Mouse (Mus musculus) hindbrain, embryonic 15.5 days (tissue): ENCODE measurements around the gene Zc3h18. TPM values are rescaled to one million over a fixed set of nuclear protein-coding genes. Genes with fewer than 3 reads are reported as not detected.

ENCODE experiments used
- ATAC-seq: fragments of 200-750 bp; cut with Nextera tagmentation; 2 replicates; pipeline ENCODE4 v1.8.0; 2017; ENCODE audit warnings: low read depth, moderate number of reproducible peaks, moderate TSS enrichment; ENCODE audit not compliant: low FRiP score
- H3K27ac ChIP-seq: fragments of 300-500 bp; sonication (generic); replicated peaks from 2 replicates; pipeline ENCODE4 v1.5.1; 2015; ENCODE audit warnings: mild to moderate bottlenecking, inconsistent platforms
- H3K27me3 ChIP-seq: fragments of 300-500 bp; sonication (generic); 2 replicates; pipeline ENCODE4 v1.6.1; 2015; ENCODE audit warnings: control low read depth, inconsistent platforms
- H3K36me3 ChIP-seq: fragments of 300-500 bp; sonication (generic); 2 replicates; pipeline ENCODE4 v1.6.1; 2015; ENCODE audit warnings: control low read depth, inconsistent platforms
- H3K4me1 ChIP-seq: fragments of 300-500 bp; sonication (generic); replicated peaks from 2 replicates; pipeline ENCODE4 v1.6.1; 2015; ENCODE audit warnings: control low read depth, inconsistent platforms
- H3K4me2 ChIP-seq: fragments of 300-500 bp; sonication (generic); 2 replicates; pipeline ENCODE4 v1.6.1; 2015; ENCODE audit warnings: moderate library complexity, mild to moderate bottlenecking, inconsistent platforms
- H3K4me3 ChIP-seq: fragments of 300-500 bp; sonication (generic); 2 replicates; pipeline ENCODE4 v1.5.1; 2015; ENCODE audit warnings: mild to moderate bottlenecking, inconsistent platforms
- H3K9ac ChIP-seq: fragments of 300-500 bp; sonication (generic); 2 replicates; pipeline ENCODE4 v1.6.1; 2015; ENCODE audit warnings: inconsistent platforms
- H3K9me3 ChIP-seq: fragments of 300-500 bp; sonication (generic); 2 replicates; pipeline ENCODE4 v1.6.1; 2016; ENCODE audit warnings: control low read depth, inconsistent platforms
- WGBS: fragments of 180-500 bp; shearing (Covaris S2); methylation state at CpG from one replicate; pipeline ENCODE4 v1.1.7; 2015; 5-methylcytosine and 5-hydroxymethylcytosine counted together
- polyA plus RNA-seq: library from polyadenylated mRNA; unstranded; fragments of >200 nt; fragmentation: Nextera tagmentation; extraction: Ambion mirVana; gene quantifications from 2 replicates; pipeline ENCODE4 v1.2.1, GENCODE M21; 2015

The Zc3h18 gene
- polyA plus RNA-seq, 1 experiment from 2014 or later, result 38.1 TPM

DNA sequence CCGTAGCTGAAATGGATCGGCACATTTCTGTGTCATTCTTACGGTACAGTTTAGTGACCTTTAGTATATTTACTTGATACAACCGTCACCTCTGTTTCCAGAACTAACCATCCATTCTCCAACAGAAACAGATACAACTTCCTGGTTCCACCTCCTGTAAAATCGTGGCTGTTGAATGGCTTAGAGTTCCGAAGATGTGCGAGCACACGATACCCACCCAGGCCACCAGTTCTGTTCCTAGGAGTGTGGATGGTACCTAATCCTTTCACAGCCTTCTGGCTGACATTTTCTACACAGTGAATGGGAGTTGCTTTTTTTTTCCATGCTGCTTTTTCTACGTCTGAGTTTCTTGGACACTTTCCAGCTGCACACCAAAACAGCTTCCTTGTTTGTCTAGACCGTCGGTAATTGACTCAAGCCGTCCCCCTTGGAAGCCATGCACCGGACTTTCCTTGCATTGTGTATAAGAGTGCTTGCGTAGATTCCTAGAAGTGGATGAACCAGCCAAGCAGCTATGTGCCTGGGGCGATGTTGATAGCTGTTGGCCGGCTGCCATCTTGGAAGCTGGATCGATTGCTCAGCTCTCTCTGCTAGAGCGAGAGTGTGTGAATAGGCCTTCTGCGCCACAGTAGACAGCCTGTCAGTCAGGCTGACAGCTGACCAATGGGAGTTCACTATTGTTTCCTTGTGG, 67.8 kb downstream of the Zc3h18 start:
- Histone ChIP-seq H3K27ac (peak overlapping the region; percentile 97), H3K9ac (peak overlapping the region; percentile 81), H3K27me3 (no peaks in the 10 kb centered on the region), H3K4me2 (peak overlapping the region; percentile 64), H3K4me1 (peaks cover 36% of the 10 kb centered on the region), H3K9me3 (no peaks in the 10 kb centered on the region), H3K36me3 (no peaks in the 10 kb centered on the region), H3K4me3 (peak overlapping the region; percentile 55)
- peak; percentile 23; the same call in 1 of the 2 replicates for ATAC-seq
- 9% methylated on average over 19 of the region's 19 CpGs for WGBS

DNA sequence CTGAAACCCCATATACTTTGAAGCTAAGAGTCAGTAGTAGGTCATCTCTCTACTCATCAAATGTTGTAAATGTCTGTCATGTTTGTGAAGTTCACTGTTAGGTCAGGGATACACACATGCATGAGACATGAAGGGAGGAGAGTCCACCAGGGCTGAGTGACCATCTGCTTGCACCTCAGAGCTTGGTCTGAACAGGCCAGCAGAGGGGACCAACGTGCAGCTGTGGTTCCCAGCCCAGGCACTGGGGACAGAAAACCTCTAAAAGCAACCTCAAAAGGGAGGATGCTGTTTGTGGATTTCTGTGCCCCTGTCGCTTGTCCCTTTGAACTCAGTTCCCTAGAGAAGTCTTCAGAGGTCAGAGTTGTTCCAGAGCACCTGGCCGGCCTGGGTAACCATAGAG, 68.8 kb downstream of the Zc3h18 start:
- no peak for ATAC-seq
- no peak overlapping the region for H3K9ac ChIP-seq
- WGBS, result 62% methylated on average over 3 of the region's 3 CpGs
- H3K27ac ChIP-seq, result peak overlapping the region; percentile 97
- no peaks in the 10 kb centered on the region for H3K27me3 ChIP-seq
- H3K4me2 ChIP-seq, result peak overlapping the region; percentile 64
- no peaks in the 10 kb centered on the region for H3K36me3 ChIP-seq
- no peaks in the 10 kb centered on the region for H3K9me3 ChIP-seq
- peaks cover 36% of the 10 kb centered on the region for H3K4me1 ChIP-seq
- no peak overlapping the region for H3K4me3 ChIP-seq

- no peak overlapping the region for H3K4me2 ChIP-seq
- 0 out of 2 replicates have a peak, but pooled peaks cover 2% of the 10 kb centered on the region for H3K27me3 ChIP-seq
- no peaks in the 10 kb centered on the region for H3K4me1 ChIP-seq
- no peaks in the 10 kb centered on the region for H3K36me3 ChIP-seq
- no peak overlapping the region for H3K9ac ChIP-seq
- no peaks in the 10 kb centered on the region for H3K9me3 ChIP-seq
- ATAC-seq, result no peak
- no peak overlapping the region for H3K4me3 ChIP-seq
- 89% methylated on average over 7 of the region's 7 CpGs for WGBS
- H3K27ac ChIP-seq, result no peak overlapping the region
Observed at GRCm38 (mm10) chr8:122451161-122451703, 74.8 kb downstream of the Zc3h18 start.

DNA sequence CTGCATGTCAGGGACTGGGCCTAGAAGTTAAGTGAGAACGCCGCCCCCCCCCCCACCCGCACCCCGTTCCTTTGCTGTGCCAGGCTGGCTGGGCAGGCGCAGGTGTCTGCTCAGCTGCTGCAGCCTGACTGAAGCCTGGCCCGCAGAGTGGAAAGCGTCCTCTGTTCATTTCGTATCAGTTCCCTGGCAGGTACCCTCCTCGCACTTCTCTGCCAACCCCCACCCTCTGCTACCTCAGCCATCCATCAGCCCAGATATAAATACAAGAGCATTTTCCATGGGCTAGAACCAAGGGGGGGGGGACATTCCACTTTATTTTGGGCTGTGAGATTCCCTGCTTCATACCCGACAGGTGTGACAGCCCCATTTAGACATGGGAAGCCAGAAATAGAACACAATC, 75.7 kb downstream of the Zc3h18 start:
- no peaks in the 10 kb centered on the region for H3K4me1 ChIP-seq
- H3K9me3 ChIP-seq, result no peaks in the 10 kb centered on the region
- no peak overlapping the region for H3K9ac ChIP-seq
- peaks cover 2% of the 10 kb centered on the region; the same call in 1 of the 2 replicates for H3K27me3 ChIP-seq
- ATAC-seq, result no peak
- H3K4me3 ChIP-seq, result no peak overlapping the region
- H3K27ac ChIP-seq, result no peak overlapping the region
- H3K36me3 ChIP-seq, result no peaks in the 10 kb centered on the region
- WGBS, result 88% methylated on average over 10 of the region's 10 CpGs
- H3K4me2 ChIP-seq, result no peak overlapping the region

DNA sequence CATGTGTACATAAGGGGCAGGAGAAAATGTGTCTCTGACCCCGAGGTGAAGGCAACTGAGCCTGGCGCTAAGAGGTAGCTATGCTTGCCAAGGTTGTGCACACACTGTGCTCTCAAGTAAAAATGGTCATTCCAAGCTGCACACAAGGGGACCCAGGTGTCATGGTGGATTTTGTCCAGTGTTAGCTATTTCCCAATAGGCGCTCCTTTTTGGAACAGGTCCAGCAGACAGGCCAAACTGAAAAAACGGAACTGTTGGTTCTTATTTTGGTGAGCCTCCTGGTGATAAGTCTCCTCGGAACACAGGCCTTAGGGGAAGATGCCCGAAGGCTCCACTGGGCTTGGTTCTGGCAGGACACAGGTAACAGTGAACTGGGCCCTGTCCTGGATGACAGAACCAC, 78.0 kb downstream of the Zc3h18 start:
- 86% methylated on average over 6 of the region's 6 CpGs for WGBS
- H3K9me3 ChIP-seq, result no peaks in the 10 kb centered on the region
- no peaks in the 10 kb centered on the region for H3K4me1 ChIP-seq
- no peak overlapping the region for H3K4me2 ChIP-seq
- H3K27ac ChIP-seq, result no peak overlapping the region
- no peak overlapping the region for H3K4me3 ChIP-seq
- H3K9ac ChIP-seq, result no peak overlapping the region
- no peak for ATAC-seq
- peaks cover 12% of the 10 kb centered on the region for H3K27me3 ChIP-seq
- H3K36me3 ChIP-seq, result no peaks in the 10 kb centered on the region

DNA sequence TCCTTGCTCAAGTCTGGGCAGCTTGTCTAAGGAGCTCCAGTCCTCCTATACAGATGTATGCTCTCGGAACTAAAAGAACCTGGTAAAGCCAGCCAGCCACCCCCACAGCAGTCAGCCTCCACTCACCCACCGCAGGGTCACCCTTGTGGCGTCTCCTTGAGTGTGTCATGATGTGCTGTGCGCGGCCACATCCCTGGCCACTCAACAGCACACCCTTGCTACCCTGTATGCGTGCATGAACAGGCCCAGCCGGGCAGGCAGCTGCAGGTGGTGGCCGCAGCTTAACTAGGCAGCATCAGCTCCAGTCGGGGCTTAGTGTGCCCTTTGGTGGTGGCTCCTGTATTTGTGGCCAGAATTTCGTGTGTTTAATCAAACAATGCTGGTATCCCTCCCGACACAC, 80.8 kb downstream of the Zc3h18 start:
- no peak overlapping the region for H3K4me3 ChIP-seq
- no peak overlapping the region for H3K9ac ChIP-seq
- no peaks in the 10 kb centered on the region for H3K36me3 ChIP-seq
- H3K27me3 ChIP-seq, result peaks cover 38% of the 10 kb centered on the region
- H3K9me3 ChIP-seq, result no peaks in the 10 kb centered on the region
- WGBS, result 79% methylated on average over 11 of the region's 11 CpGs
- peaks cover 12% of the 10 kb centered on the region for H3K4me1 ChIP-seq
- no peak overlapping the region for H3K4me2 ChIP-seq
- H3K27ac ChIP-seq, result no peak overlapping the region
- ATAC-seq, result no peak

GRCm38 (mm10) chr8:122459218-122459900, 83.0 kb downstream of the Zc3h18 start:
- Histone ChIP-seq H3K4me1 (peaks cover 12% of the 10 kb centered on the region), H3K36me3 (no peaks in the 10 kb centered on the region), H3K4me3 (no peak overlapping the region), H3K9me3 (no peaks in the 10 kb centered on the region), H3K27ac (no peak overlapping the region), H3K9ac (no peak overlapping the region), H3K4me2 (no peak overlapping the region), H3K27me3 (peaks cover 46% of the 10 kb centered on the region)
- WGBS, result 58% methylated on average over 6 of the region's 6 CpGs
- no peak for ATAC-seq

- 25% methylated on average over 7 of the region's 7 CpGs for WGBS
- peak overlapping the region; percentile 37 for H3K9ac ChIP-seq
- no peak for ATAC-seq
- peak overlapping the region; percentile 73 for H3K4me2 ChIP-seq
- no peak overlapping the region for H3K27ac ChIP-seq
- H3K4me1 ChIP-seq, result peaks cover 12% of the 10 kb centered on the region
- no peaks in the 10 kb centered on the region for H3K36me3 ChIP-seq
- H3K27me3 ChIP-seq, result peaks cover 46% of the 10 kb centered on the region
- H3K9me3 ChIP-seq, result no peaks in the 10 kb centered on the region
- peak overlapping the region; percentile 39 for H3K4me3 ChIP-seq
Observed at GRCm38 (mm10) chr8:122459990-122460389, 83.6 kb downstream of the Zc3h18 start.

- peak within 1 kb of the TSS; percentile 39 for H3K4me3 ChIP-seq
- peak within 1 kb of the TSS; percentile 37 for H3K9ac ChIP-seq
- ATAC-seq, result peak; percentile 75
- no peak within 1 kb of the TSS for H3K27ac ChIP-seq
- peaks cover 12% of the 10 kb centered on the region for H3K4me1 ChIP-seq
- WGBS, result 2% methylated on average over 56 of the region's 56 CpGs
- H3K4me2 ChIP-seq, result peak within 1 kb of the TSS; percentile 73
- H3K9me3 ChIP-seq, result no peaks in the 10 kb centered on the region
- peaks cover 1% of the 10 kb centered on the region; the same call in 1 of the 2 replicates for H3K36me3 ChIP-seq
- peaks cover 46% of the 10 kb centered on the region for H3K27me3 ChIP-seq
Observed at GRCm38 (mm10) chr8:122460524-122461472, 84.4 kb downstream of the Zc3h18 start, which contains the start of gene Snai3. Snai3 (minus strand) TSS chr8:122460733.

DNA sequence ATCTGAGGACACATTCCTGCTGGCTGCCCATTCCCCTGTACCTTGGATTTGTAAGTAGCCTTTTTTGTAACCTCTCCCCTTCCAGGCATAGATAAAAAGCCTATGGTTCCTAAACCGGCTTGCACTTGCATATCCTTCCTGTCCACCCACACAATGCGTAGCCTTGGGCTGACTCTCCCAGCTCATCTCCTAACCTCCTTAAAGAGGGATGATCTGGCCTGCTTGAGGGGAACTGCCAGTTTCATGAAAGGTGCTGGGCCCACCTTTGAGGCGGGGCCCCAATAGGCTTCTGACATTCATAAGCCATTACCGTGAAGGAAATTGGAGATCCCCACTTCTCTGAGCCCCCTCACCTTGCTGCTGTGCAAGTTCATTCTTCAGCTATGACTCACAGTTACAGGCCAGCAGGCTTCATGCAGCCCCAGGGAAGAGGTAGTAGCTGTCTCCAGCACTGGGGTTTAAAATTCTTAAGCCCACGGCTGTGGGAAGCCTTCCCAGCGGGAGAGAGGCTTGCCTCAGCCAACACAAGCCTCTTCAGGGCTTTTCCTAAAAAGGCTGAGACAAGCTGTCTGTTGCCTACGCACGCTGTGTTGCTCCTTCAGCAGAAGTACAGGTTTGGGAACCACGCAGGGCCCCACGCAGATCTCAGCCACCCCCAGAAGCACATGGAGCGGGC, 85.2 kb downstream of the Zc3h18 start:
- Histone ChIP-seq H3K4me1 (peaks cover 12% of the 10 kb centered on the region), H3K36me3 (peaks cover 8% of the 10 kb centered on the region), H3K27me3 (peaks cover 44% of the 10 kb centered on the region), H3K9me3 (no peaks in the 10 kb centered on the region), H3K9ac (no peak overlapping the region), H3K4me3 (no peak overlapping the region), H3K4me2 (no peak overlapping the region), H3K27ac (no peak overlapping the region)
- WGBS, result 62% methylated on average over 11 of the region's 11 CpGs
- ATAC-seq, result no peak

GRCm38 (mm10) chr8:122462510-122462909, 86.1 kb downstream of the Zc3h18 start:
- Histone ChIP-seq H3K4me3 (no peak overlapping the region), H3K9me3 (no peaks in the 10 kb centered on the region), H3K4me1 (peaks cover 12% of the 10 kb centered on the region), H3K4me2 (no peak overlapping the region), H3K27me3 (peaks cover 44% of the 10 kb centered on the region), H3K9ac (no peak overlapping the region), H3K27ac (no peak overlapping the region), H3K36me3 (peaks cover 17% of the 10 kb centered on the region)
- no peak for ATAC-seq
- 67% methylated on average over 8 of the region's 8 CpGs for WGBS
